Mouse (Mus musculus): ENCODE measurements around the gene Rgs6.

DNA sequence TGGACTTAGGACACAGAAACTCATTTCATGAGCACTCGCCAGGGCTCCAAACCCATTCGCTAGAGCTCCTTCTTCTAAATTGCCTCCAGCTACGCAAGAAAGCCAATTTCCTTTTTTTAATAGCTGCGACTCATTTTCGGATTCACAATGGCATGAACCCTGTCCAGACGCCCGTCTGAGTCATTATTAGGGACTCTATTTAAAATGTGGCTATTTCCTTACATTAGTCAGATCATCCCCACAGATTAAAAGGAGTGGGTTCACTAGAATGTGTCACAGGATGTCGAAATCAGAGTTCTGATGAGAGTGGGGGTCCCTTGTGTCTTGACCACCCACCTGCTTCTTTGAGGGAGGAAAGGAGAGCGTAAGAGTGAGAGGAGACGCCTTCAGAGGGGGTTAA lies 112.1 kb downstream of the Rgs6 start:
- TF ChIP-seq POLR2A (IDR thresholded peaks at IDR 0.05; ENCODE audit: borderline replicate concordance, low read depth, low read length) (no peak), CTCF (IDR thresholded peaks at IDR 0.05; ENCODE audit: low read depth, low read length) (no peak)

All from bone marrow macrophage, adult 2 months (primary cell).